Mouse (Mus musculus): Measurements from ENCODE around the gene Dgkz. TPM values are rescaled to one million over a fixed set of nuclear protein-coding genes. Genes with fewer than 3 reads are reported as not detected.
A peak's percentile ranks its signal among the peaks of the same experiment; 100 is the strongest.

Dgkz gene
- polyA plus RNA-seq, 1 experiment from 2014 or later = 32.3 TPM

- ATAC-seq = no peak
- Histone ChIP-seq H3K4me1 (ENCODE audit: control insufficient read depth, insufficient read depth, low read depth, low read length) (peaks cover 20% of the 10 kb centered on the region), H3K4me3 (ENCODE audit: low read length) (no peak overlapping the region), H3K36me3 (ENCODE audit: control insufficient read depth, insufficient read depth, low read length) (no peaks in the 10 kb centered on the region), H3K4me2 (ENCODE audit: low read length) (no peak overlapping the region), H3K9me3 (ENCODE audit: control insufficient read depth, low read length) (no peaks in the 10 kb centered on the region), H3K9ac (ENCODE audit: low read depth, low read length) (no peak overlapping the region), H3K27me3 (replicated peaks; ENCODE audit: control insufficient read depth, insufficient read depth, low read length) (peaks cover 11% of the 10 kb centered on the region; the same call in 1 of the 2 replicates), H3K27ac (ENCODE audit: low read depth, low read length) (no peak overlapping the region)
- WGBS = 72% methylated on average over 23 of the region's 23 CpGs
Measured at GRCm38 (mm10) chr2:91928534-91929350, 46.9 kb downstream of the Dgkz start.

- Histone ChIP-seq H3K9ac (ENCODE audit: low read depth, low read length) (no peak overlapping the region; the same call in 1 of the 2 replicates), H3K27me3 (replicated peaks; ENCODE audit: control insufficient read depth, insufficient read depth, low read length) (peaks cover 17% of the 10 kb centered on the region), H3K36me3 (ENCODE audit: control insufficient read depth, insufficient read depth, low read length) (no peaks in the 10 kb centered on the region), H3K4me3 (ENCODE audit: low read length) (no peak overlapping the region), H3K4me1 (ENCODE audit: control insufficient read depth, insufficient read depth, low read depth, low read length) (peaks cover 26% of the 10 kb centered on the region), H3K9me3 (ENCODE audit: control insufficient read depth, low read length) (no peaks in the 10 kb centered on the region), H3K27ac (ENCODE audit: low read depth, low read length) (no peak overlapping the region), H3K4me2 (ENCODE audit: low read length) (peak overlapping the region; percentile 19; the same call in 1 of the 2 replicates)
- 45% methylated on average over 34 of the region's 34 CpGs for WGBS
- no peak for ATAC-seq
Measured at GRCm38 (mm10) chr2:91927826-91928533, 47.7 kb downstream of the Dgkz start.

GRCm38 (mm10) chr2:91926949-91927348, 48.7 kb downstream of the Dgkz start, which contains the start of gene Chrm4:
Gene Chrm4 (plus strand): TSS chr2:91927249.
- H3K27ac ChIP-seq (ENCODE audit: low read depth, low read length) = no peak within 1 kb of the TSS
- H3K36me3 ChIP-seq (ENCODE audit: control insufficient read depth, insufficient read depth, low read length) = no peaks in the 10 kb centered on the region
- H3K9me3 ChIP-seq (ENCODE audit: control insufficient read depth, low read length) = no peaks in the 10 kb centered on the region
- no peak within 1 kb of the TSS for H3K4me3 ChIP-seq (ENCODE audit: low read length)
- H3K4me1 ChIP-seq (ENCODE audit: control insufficient read depth, insufficient read depth, low read depth, low read length) = peaks cover 29% of the 10 kb centered on the region
- 84% methylated on average over 3 of the region's 3 CpGs for WGBS
- ATAC-seq = no peak
- H3K9ac ChIP-seq (ENCODE audit: low read depth, low read length) = no peak within 1 kb of the TSS; the same call in 1 of the 2 replicates
- peaks cover 24% of the 10 kb centered on the region for H3K27me3 ChIP-seq (replicated peaks; ENCODE audit: control insufficient read depth, insufficient read depth, low read length)
- H3K4me2 ChIP-seq (ENCODE audit: low read length) = peak within 1 kb of the TSS; percentile 19; the same call in 1 of the 2 replicates

GRCm38 (mm10) chr2:91925442-91925841, 50.2 kb downstream of the Dgkz start:
- Histone ChIP-seq H3K27ac (ENCODE audit: low read depth, low read length) (no peak overlapping the region), H3K36me3 (ENCODE audit: control insufficient read depth, insufficient read depth, low read length) (no peaks in the 10 kb centered on the region), H3K9ac (ENCODE audit: low read depth, low read length) (no peak overlapping the region), H3K27me3 (replicated peaks; ENCODE audit: control insufficient read depth, insufficient read depth, low read length) (peaks cover 27% of the 10 kb centered on the region), H3K4me3 (ENCODE audit: low read length) (no peak overlapping the region), H3K4me2 (ENCODE audit: low read length) (no peak overlapping the region), H3K4me1 (ENCODE audit: control insufficient read depth, insufficient read depth, low read depth, low read length) (peaks cover 23% of the 10 kb centered on the region), H3K9me3 (ENCODE audit: control insufficient read depth, low read length) (no peaks in the 10 kb centered on the region)
- 88% methylated on average over 15 of the region's 15 CpGs for WGBS
- ATAC-seq = no peak

- no peak overlapping the region for H3K27ac ChIP-seq (ENCODE audit: low read depth, low read length)
- 56% methylated on average over 1 of the region's 1 CpGs for WGBS
- ATAC-seq = no peak
- no peak overlapping the region for H3K9ac ChIP-seq (ENCODE audit: low read depth, low read length)
- no peak overlapping the region for H3K4me3 ChIP-seq (ENCODE audit: low read length)
- peaks cover 27% of the 10 kb centered on the region for H3K27me3 ChIP-seq (replicated peaks; ENCODE audit: control insufficient read depth, insufficient read depth, low read length)
- no peaks in the 10 kb centered on the region for H3K36me3 ChIP-seq (ENCODE audit: control insufficient read depth, insufficient read depth, low read length)
- H3K9me3 ChIP-seq (ENCODE audit: control insufficient read depth, low read length) = no peaks in the 10 kb centered on the region
- no peak overlapping the region for H3K4me2 ChIP-seq (ENCODE audit: low read length)
- peaks cover 17% of the 10 kb centered on the region for H3K4me1 ChIP-seq (ENCODE audit: control insufficient read depth, insufficient read depth, low read depth, low read length)
Measured at GRCm38 (mm10) chr2:91924726-91925125, 50.9 kb downstream of the Dgkz start.

- no peaks in the 10 kb centered on the region for H3K9me3 ChIP-seq (ENCODE audit: control insufficient read depth, low read length)
- peaks cover 25% of the 10 kb centered on the region for H3K27me3 ChIP-seq (replicated peaks; ENCODE audit: control insufficient read depth, insufficient read depth, low read length)
- ATAC-seq = no peak
- H3K4me2 ChIP-seq (ENCODE audit: low read length) = peak overlapping the region; percentile 77
- peak overlapping the region; percentile 62 for H3K4me3 ChIP-seq (ENCODE audit: low read length)
- H3K36me3 ChIP-seq (ENCODE audit: control insufficient read depth, insufficient read depth, low read length) = no peaks in the 10 kb centered on the region
- 4% methylated on average over 54 of the region's 54 CpGs for WGBS
- H3K9ac ChIP-seq (ENCODE audit: low read depth, low read length) = peak overlapping the region; percentile 31
- H3K27ac ChIP-seq (ENCODE audit: low read depth, low read length) = no peak overlapping the region
- peaks cover 16% of the 10 kb centered on the region for H3K4me1 ChIP-seq (ENCODE audit: control insufficient read depth, insufficient read depth, low read depth, low read length)
Measured at GRCm38 (mm10) chr2:91923415-91924337, 52.0 kb downstream of the Dgkz start.

GRCm38 (mm10) chr2:91922586-91923414, 52.9 kb downstream of the Dgkz start:
- Histone ChIP-seq H3K4me1 (ENCODE audit: control insufficient read depth, insufficient read depth, low read depth, low read length) (peaks cover 16% of the 10 kb centered on the region), H3K27me3 (replicated peaks; ENCODE audit: control insufficient read depth, insufficient read depth, low read length) (peaks cover 22% of the 10 kb centered on the region), H3K9me3 (ENCODE audit: control insufficient read depth, low read length) (no peaks in the 10 kb centered on the region), H3K36me3 (ENCODE audit: control insufficient read depth, insufficient read depth, low read length) (peaks cover 6% of the 10 kb centered on the region; the same call in 1 of the 2 replicates), H3K4me3 (ENCODE audit: low read length) (peak overlapping the region; percentile 62), H3K27ac (ENCODE audit: low read depth, low read length) (no peak overlapping the region), H3K9ac (ENCODE audit: low read depth, low read length) (peak overlapping the region; percentile 69), H3K4me2 (ENCODE audit: low read length) (peak overlapping the region; percentile 77)
- 0 out of 2 replicates have a peak, but pooled peaks have one; percentile 10 for ATAC-seq
- WGBS = 4% methylated on average over 31 of the region's 37 CpGs

Data from hindbrain, embryonic 16.5 days (tissue).